Mouse (Mus musculus) forebrain, embryonic 14.5 days (tissue): ENCODE data around the gene Oas3. TPM values are rescaled to one million over a fixed set of nuclear protein-coding genes. Genes with fewer than 3 reads are reported as not detected.

Experiments used
- ATAC-seq: fragments of 200-750 bp; cut with Nextera tagmentation; 2 replicates; pipeline ENCODE4 v1.8.0; 2017; ENCODE audit warnings: mild to moderate bottlenecking, moderate library complexity
- DNase-seq: peaks from one replicate; pipeline ENCODE4 v3.0.0-alpha.2; 2015; ENCODE audit warnings: low spot score
- H3K27ac ChIP-seq: fragments of 300-500 bp; sonication (generic); 2 replicates; pipeline ENCODE4 v1.5.1; 2014; ENCODE audit warnings: low read depth, mild to moderate bottlenecking, control low read depth, low read length, moderate library complexity
- H3K27me3 ChIP-seq: fragments of 300-500 bp; sonication (generic); replicated peaks from 2 replicates; pipeline ENCODE4 v1.6.1; 2014; ENCODE audit warnings: low read length, control low read depth, mixed read lengths; ENCODE audit not compliant: control insufficient read depth, insufficient read depth
- H3K36me3 ChIP-seq: fragments of 300-500 bp; sonication (generic); 2 replicates; pipeline ENCODE4 v1.6.1; 2014; ENCODE audit warnings: low read length, control low read depth; ENCODE audit not compliant: control insufficient read depth, insufficient read depth
- H3K4me1 ChIP-seq: fragments of 300-500 bp; sonication (generic); 2 replicates; pipeline ENCODE4 v1.6.1; 2014; ENCODE audit warnings: antibody characterized with exemption, low read length, control low read depth; ENCODE audit not compliant: control insufficient read depth, insufficient read depth
- H3K4me2 ChIP-seq: fragments of 300-500 bp; sonication (generic); 2 replicates; pipeline ENCODE4 v1.6.1; 2014; ENCODE audit warnings: mild to moderate bottlenecking, control low read depth, low read length
- H3K4me3 ChIP-seq: fragments of 300-500 bp; sonication (generic); 2 replicates; pipeline ENCODE4 v1.5.1; 2014; ENCODE audit warnings: low read depth, low read length, control low read depth
- H3K9ac ChIP-seq: fragments of 300-500 bp; sonication (generic); 2 replicates; pipeline ENCODE4 v1.6.1; 2014; ENCODE audit warnings: mild to moderate bottlenecking, low read length, control low read depth, moderate library complexity
- H3K9me3 ChIP-seq: fragments of 300-500 bp; sonication (generic); replicated peaks from 2 replicates; pipeline ENCODE4 v1.6.1; 2016; ENCODE audit warnings: low read length, control low read depth, mixed read lengths; ENCODE audit not compliant: control insufficient read depth
- WGBS: fragments of 180-500 bp; shearing (Covaris S2); extraction: QIAGEN DNeasy Blood & Tissue Kit; methylation state at CpG from one replicate; pipeline ENCODE4 v1.1.7; 2014; 5-methylcytosine and 5-hydroxymethylcytosine counted together
- polyA plus RNA-seq: library from polyadenylated mRNA; unstranded; fragments of >200 nt; fragmentation: Nextera tagmentation; extraction: Ambion mirVana; gene quantifications from 2 replicates; pipeline ENCODE4 v1.2.1, GENCODE M21; 2014

The Oas3 gene
- polyA plus RNA-seq, 1 experiment from 2014 or later = 0.19 TPM

- Histone ChIP-seq H3K4me1 (peaks cover 17% of the 10 kb centered on the region), H3K9ac (no peak overlapping the region), H3K36me3 (no peaks in the 10 kb centered on the region), H3K27me3 (no peaks in the 10 kb centered on the region), H3K27ac (no peak overlapping the region), H3K4me2 (no peak overlapping the region), H3K9me3 (no peaks in the 10 kb centered on the region), H3K4me3 (no peak overlapping the region)
- WGBS = 4% methylated on average over 16 of the region's 16 CpGs
- peak; percentile 81 for DNase-seq
- ATAC-seq = no peak
Observed at GRCm38 (mm10) chr5:120714314-120714713, 63.1 kb downstream of the Oas3 start.

- Histone ChIP-seq H3K9me3 (no peaks in the 10 kb centered on the region), H3K27me3 (no peaks in the 10 kb centered on the region), H3K4me2 (no peak overlapping the region), H3K36me3 (no peaks in the 10 kb centered on the region), H3K27ac (no peak overlapping the region), H3K9ac (no peak overlapping the region), H3K4me3 (no peak overlapping the region), H3K4me1 (peaks cover 24% of the 10 kb centered on the region)
- DNase-seq = no peak
- ATAC-seq = no peak
- WGBS = 64% methylated on average over 8 of the region's 8 CpGs
Observed at GRCm38 (mm10) chr5:120712721-120713120, 64.7 kb downstream of the Oas3 start.

GRCm38 (mm10) chr5:120711827-120712226 lies 65.6 kb downstream of the Oas3 start, which contains the start of gene Dtx1:
Gene Dtx1 (minus strand): TSS chr5:120711927.
- H3K4me3 ChIP-seq = peak within 1 kb of the TSS; percentile 71
- DNase-seq = no peak
- H3K27me3 ChIP-seq = no peaks in the 10 kb centered on the region
- no peak for ATAC-seq
- H3K9me3 ChIP-seq = no peaks in the 10 kb centered on the region
- 30% methylated on average over 3 of the region's 3 CpGs for WGBS
- peak within 1 kb of the TSS; percentile 87 for H3K4me2 ChIP-seq
- H3K9ac ChIP-seq = peak within 1 kb of the TSS; percentile 86
- H3K36me3 ChIP-seq = no peaks in the 10 kb centered on the region
- H3K27ac ChIP-seq = peak within 1 kb of the TSS; percentile 73
- H3K4me1 ChIP-seq = peaks cover 24% of the 10 kb centered on the region

- under 1% methylated on average over 39 of the region's 43 CpGs for WGBS
- H3K4me1 ChIP-seq = peaks cover 28% of the 10 kb centered on the region
- peak overlapping the region; percentile 73 for H3K27ac ChIP-seq
- peak overlapping the region; percentile 71 for H3K4me3 ChIP-seq
- H3K9me3 ChIP-seq = no peaks in the 10 kb centered on the region
- H3K9ac ChIP-seq = peak overlapping the region; percentile 86
- DNase-seq = peak; percentile 56
- peak overlapping the region; percentile 87 for H3K4me2 ChIP-seq
- H3K36me3 ChIP-seq = no peaks in the 10 kb centered on the region
- ATAC-seq = peak; percentile 55
- no peaks in the 10 kb centered on the region for H3K27me3 ChIP-seq
Observed at GRCm38 (mm10) chr5:120711416-120711815, 66.0 kb downstream of the Oas3 start.

- H3K27ac ChIP-seq = peak overlapping the region; percentile 73
- H3K4me2 ChIP-seq = peak overlapping the region; percentile 87
- H3K4me3 ChIP-seq = peak overlapping the region; percentile 71
- H3K36me3 ChIP-seq = no peaks in the 10 kb centered on the region
- peak; percentile 60 for ATAC-seq
- no peaks in the 10 kb centered on the region for H3K27me3 ChIP-seq
- no peaks in the 10 kb centered on the region for H3K9me3 ChIP-seq
- H3K9ac ChIP-seq = peak overlapping the region; percentile 86
- under 1% methylated on average over 33 of the region's 34 CpGs for WGBS
- peak; percentile 40 for DNase-seq
- peaks cover 31% of the 10 kb centered on the region for H3K4me1 ChIP-seq
Observed at GRCm38 (mm10) chr5:120710826-120711248, 66.6 kb downstream of the Oas3 start.

- ATAC-seq (peak; percentile 38), DNase-seq (peak; percentile 65)
- Histone ChIP-seq H3K27ac (peak overlapping the region; percentile 73), H3K4me3 (peak overlapping the region; percentile 71), H3K9ac (peak overlapping the region; percentile 86), H3K4me1 (peaks cover 31% of the 10 kb centered on the region), H3K36me3 (no peaks in the 10 kb centered on the region), H3K9me3 (no peaks in the 10 kb centered on the region), H3K4me2 (peak overlapping the region; percentile 87), H3K27me3 (no peaks in the 10 kb centered on the region)
- whole genome bisulfite sequencing = 3% methylated on average over 40 of the region's 40 CpGs
Observed at GRCm38 (mm10) chr5:120710161-120710825, 67.2 kb downstream of the Oas3 start.

- no peak overlapping the region for H3K27ac ChIP-seq
- H3K9ac ChIP-seq = peak overlapping the region; percentile 40; the same call in 1 of the 2 replicates
- peaks cover 34% of the 10 kb centered on the region for H3K4me1 ChIP-seq
- no peak for DNase-seq
- H3K4me2 ChIP-seq = peak overlapping the region; percentile 51
- ATAC-seq = no peak
- H3K27me3 ChIP-seq = no peaks in the 10 kb centered on the region
- H3K9me3 ChIP-seq = no peaks in the 10 kb centered on the region
- 0 out of 2 replicates have a peak overlapping the region, but pooled peaks have one; percentile 15 for H3K4me3 ChIP-seq
- 40% methylated on average over 13 of the region's 13 CpGs for WGBS
- H3K36me3 ChIP-seq = no peaks in the 10 kb centered on the region
Observed at GRCm38 (mm10) chr5:120706976-120707375, 70.5 kb downstream of the Oas3 start.

GRCm38 (mm10) chr5:120706541-120706940 lies 70.9 kb downstream of the Oas3 start:
- H3K9me3 ChIP-seq = no peaks in the 10 kb centered on the region
- 0 out of 2 replicates have a peak overlapping the region, but pooled peaks have one; percentile 15 for H3K4me3 ChIP-seq
- 7% methylated on average over 16 of the region's 16 CpGs for WGBS
- peak overlapping the region; percentile 40; the same call in 1 of the 2 replicates for H3K9ac ChIP-seq
- no peaks in the 10 kb centered on the region for H3K27me3 ChIP-seq
- H3K27ac ChIP-seq = peak overlapping the region; percentile 55; the same call in 1 of the 2 replicates
- peak; percentile 65 for DNase-seq
- H3K4me2 ChIP-seq = peak overlapping the region; percentile 51
- no peaks in the 10 kb centered on the region for H3K36me3 ChIP-seq
- H3K4me1 ChIP-seq = peaks cover 31% of the 10 kb centered on the region
- ATAC-seq = no peak

- Histone ChIP-seq H3K4me1 (peaks cover 22% of the 10 kb centered on the region), H3K27me3 (no peaks in the 10 kb centered on the region), H3K9me3 (no peaks in the 10 kb centered on the region), H3K4me3 (no peak overlapping the region), H3K9ac (no peak overlapping the region), H3K4me2 (no peak overlapping the region), H3K36me3 (no peaks in the 10 kb centered on the region), H3K27ac (no peak overlapping the region)
- ATAC-seq (no peak), DNase-seq (no peak)
- 45% methylated on average over 6 of the region's 6 CpGs for WGBS
Observed at GRCm38 (mm10) chr5:120704421-120704820, 73.0 kb downstream of the Oas3 start.
